Mouse (Mus musculus) embryonic facial prominence, embryonic 10.5 days (tissue): ENCODE data around the gene Tnrc6b. TPM values are rescaled to one million over a fixed set of nuclear protein-coding genes. Genes with fewer than 3 reads are reported as not detected.
"Not testable (repeated sequence)": the region's sequence is repeated elsewhere in the genome, so short reads cannot be mapped to it uniquely, and the experiment has no call there.

Experiments
- DNase-seq: peaks from one replicate; pipeline ENCODE4 v3.0.0-alpha.2; 2017; ENCODE audit warnings: low spot score
- H3K27ac ChIP-seq: fragments of 300-500 bp; sonication (generic); replicated peaks from 2 replicates; pipeline ENCODE4 v1.5.1; 2016; ENCODE audit warnings: mild to moderate bottlenecking
- H3K27me3 ChIP-seq: fragments of 300-500 bp; sonication (generic); replicated peaks from 2 replicates; pipeline ENCODE4 v1.6.1; 2016; ENCODE audit warnings: low read depth, mild to moderate bottlenecking; ENCODE audit not compliant: poor library complexity, severe bottlenecking
- H3K36me3 ChIP-seq: fragments of 300-500 bp; sonication (generic); replicated peaks from 2 replicates; pipeline ENCODE4 v1.6.1; 2016; ENCODE audit warnings: mild to moderate bottlenecking, moderate library complexity
- H3K4me1 ChIP-seq: fragments of 300-500 bp; sonication (generic); 2 replicates; pipeline ENCODE4 v1.6.1; 2016
- H3K4me3 ChIP-seq: fragments of 300-500 bp; sonication (generic); 2 replicates; pipeline ENCODE4 v1.5.1; 2016; ENCODE audit warnings: mild to moderate bottlenecking, moderate library complexity
- H3K9me3 ChIP-seq: fragments of 300-500 bp; sonication (generic); 2 replicates; pipeline ENCODE4 v1.6.1; 2016; ENCODE audit warnings: mild to moderate bottlenecking
- WGBS: fragments of 180-500 bp; shearing (Covaris S2); methylation state at CpG from one replicate; pipeline ENCODE4 v1.1.7; 2016; 5-methylcytosine and 5-hydroxymethylcytosine counted together
- polyA plus RNA-seq: library from polyadenylated mRNA; unstranded; fragments of >200 nt; fragmentation: Nextera tagmentation; extraction: Ambion mirVana; gene quantifications from 2 replicates; pipeline ENCODE4 v1.2.1, GENCODE M21; 2016

The Tnrc6b gene
- polyA plus RNA-seq, 1 experiment from 2014 or later = 46.9 TPM

DNA sequence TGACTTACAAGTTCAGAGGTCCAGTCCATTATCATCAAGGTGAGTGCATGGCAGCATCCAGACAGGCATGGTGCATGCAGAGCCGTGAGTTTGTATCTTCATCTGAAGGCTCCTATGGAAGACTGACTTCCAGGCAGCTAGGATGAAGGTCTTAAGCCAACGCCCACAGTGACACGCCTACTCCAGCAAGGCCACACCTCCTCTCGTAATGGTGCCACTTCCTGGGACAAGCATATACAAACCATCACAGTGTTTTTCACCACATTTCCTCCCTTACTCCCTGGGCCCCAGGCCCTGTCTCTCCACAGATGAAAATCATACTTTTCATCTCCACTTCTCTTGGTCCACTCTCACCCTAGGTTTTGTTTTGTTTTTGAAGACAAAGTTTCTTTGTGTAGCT is 210.7 kb downstream of the Tnrc6b start:
- Histone ChIP-seq H3K36me3 (peaks cover 99% of the 10 kb centered on the region), H3K4me3 (no peak overlapping the region), H3K4me1 (no peaks in the 10 kb centered on the region), H3K27ac (no peak overlapping the region), H3K27me3 (no peaks in the 10 kb centered on the region), H3K9me3 (no peaks in the 10 kb centered on the region)
- WGBS = 86% methylated on average over 4 of the region's 4 CpGs
- no peak for DNase-seq

DNA sequence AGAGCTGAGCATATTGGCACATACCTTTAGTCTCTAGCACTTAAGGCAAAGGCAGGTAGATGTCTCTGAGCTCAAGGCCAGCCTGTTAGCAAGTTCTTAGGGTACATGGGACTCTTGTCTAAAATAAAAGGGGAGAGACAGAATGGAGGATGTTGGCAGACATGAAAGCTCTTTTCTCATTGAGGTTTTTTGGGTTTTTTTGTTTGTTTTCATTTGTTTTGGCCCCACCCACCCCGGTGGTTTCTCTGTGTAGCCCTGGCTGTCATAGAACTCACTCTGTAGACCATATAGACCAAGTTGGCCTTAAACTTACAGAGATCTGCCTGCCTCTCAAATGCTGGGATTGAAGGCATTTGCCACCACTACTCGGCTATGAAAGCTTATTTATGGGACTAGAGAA is 213.1 kb downstream of the Tnrc6b start:
- peaks cover 6% of the 10 kb centered on the region for H3K4me1 ChIP-seq
- no peaks in the 10 kb centered on the region for H3K27me3 ChIP-seq
- no peak for DNase-seq
- peaks cover 97% of the 10 kb centered on the region for H3K36me3 ChIP-seq
- no peaks in the 10 kb centered on the region for H3K9me3 ChIP-seq
- WGBS = 96% methylated on average over 2 of the region's 2 CpGs
- no peak overlapping the region for H3K27ac ChIP-seq
- no peak overlapping the region for H3K4me3 ChIP-seq

DNA sequence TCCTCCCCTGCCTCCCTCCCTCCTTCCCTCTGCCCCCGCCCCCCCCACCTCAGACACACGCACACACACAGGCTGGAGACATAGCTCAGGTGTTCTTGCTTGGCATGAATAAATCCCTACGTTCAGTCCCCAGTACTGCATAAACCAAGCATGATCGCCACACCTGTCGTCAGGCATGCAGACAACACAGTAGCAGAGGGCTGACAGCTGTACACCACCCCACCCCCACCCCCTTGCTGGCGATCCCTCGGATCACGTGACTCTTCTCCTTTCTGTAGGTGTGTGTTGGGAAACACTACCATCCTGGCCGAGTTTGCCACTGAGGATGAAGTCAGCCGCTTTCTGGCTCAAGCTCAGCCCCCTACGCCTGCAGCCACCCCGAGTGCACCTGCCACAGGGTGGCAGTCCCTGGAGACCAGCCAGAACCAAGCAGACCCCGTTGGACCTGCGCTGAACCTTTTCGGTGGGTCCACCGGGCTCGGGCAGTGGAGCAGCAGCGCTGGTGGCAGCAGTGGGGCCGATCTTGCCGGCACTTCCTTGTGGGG is 217.8 kb downstream of the Tnrc6b start:
- Histone ChIP-seq H3K36me3 (peaks cover 75% of the 10 kb centered on the region), H3K4me3 (no peak overlapping the region), H3K27ac (no peak overlapping the region; the same call in 1 of the 2 replicates), H3K27me3 (no peaks in the 10 kb centered on the region), H3K9me3 (no peaks in the 10 kb centered on the region), H3K4me1 (peaks cover 13% of the 10 kb centered on the region)
- 83% methylated on average over 20 of the region's 20 CpGs for WGBS
- DNase-seq = no peak

DNA sequence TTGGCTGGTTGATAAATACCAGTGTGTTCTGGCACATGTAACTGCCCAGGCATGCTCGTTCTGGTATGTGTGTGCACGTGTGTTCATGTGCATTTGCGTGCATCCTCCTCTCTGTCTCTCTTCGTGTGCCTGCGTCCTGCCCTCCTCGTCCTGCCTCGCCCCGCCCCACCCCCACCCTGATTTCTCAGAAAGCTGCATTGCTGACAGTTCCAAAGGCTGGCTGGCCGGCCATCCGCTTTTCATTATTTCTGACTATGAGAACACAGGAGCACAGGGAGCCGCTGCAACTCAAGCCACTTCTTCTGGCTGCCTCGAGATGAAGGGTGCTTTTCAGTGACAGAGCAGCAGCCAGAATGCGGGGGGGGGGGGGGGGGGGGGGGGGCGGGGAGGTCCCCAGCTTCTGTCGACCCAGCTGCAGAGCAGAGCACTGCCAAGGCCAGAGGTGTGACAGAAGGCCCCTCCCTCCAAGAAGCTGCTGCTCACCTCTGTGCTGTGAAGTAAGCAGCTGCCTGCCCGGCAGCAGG is 219.0 kb downstream of the Tnrc6b start:
- H3K27me3 ChIP-seq = no peaks in the 10 kb centered on the region
- 15% methylated on average over 16 of the region's 16 CpGs for WGBS
- peak; percentile 87 for DNase-seq
- H3K4me1 ChIP-seq = peaks cover 13% of the 10 kb centered on the region
- peak overlapping the region; percentile 25; the same call in 1 of the 2 replicates for H3K4me3 ChIP-seq
- H3K36me3 ChIP-seq = peaks cover 75% of the 10 kb centered on the region
- no peaks in the 10 kb centered on the region for H3K9me3 ChIP-seq
- H3K27ac ChIP-seq = peak overlapping the region; percentile 70

DNA sequence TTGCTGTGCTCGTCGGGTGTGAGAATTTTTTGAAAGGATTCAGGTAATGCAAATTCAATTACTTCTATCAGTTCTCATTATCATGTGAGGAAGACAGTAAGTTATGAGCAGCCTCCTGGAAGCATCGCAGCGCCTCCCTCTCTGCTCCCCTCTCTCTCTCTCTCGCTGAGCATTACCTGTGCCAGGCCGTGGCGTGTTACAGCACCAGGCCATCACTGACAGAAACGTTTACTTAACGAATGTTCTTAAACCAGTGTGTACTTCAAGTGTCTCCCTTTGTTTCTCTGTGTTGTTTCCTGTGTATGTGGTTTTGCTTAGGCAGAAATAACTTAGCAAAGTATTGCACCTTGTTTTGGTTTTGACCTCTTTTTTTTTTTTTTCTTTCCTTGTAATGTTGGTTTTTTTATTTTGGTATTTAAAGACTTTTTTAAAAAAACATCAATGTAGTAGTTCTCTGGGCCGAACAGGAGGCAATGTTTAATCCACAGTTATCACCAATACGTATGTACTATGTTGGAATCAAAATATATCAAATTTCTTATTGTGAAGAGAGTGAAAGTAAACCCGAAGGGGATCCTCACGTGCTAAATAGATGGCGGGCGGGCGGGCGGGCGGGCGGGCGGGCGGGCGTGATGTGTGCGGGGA is 219.7 kb downstream of the Tnrc6b start:
- 91% methylated on average over 23 of the region's 23 CpGs for WGBS
- H3K27me3 ChIP-seq, H3K27ac ChIP-seq, H3K4me3 ChIP-seq, DNase-seq, H3K9me3 ChIP-seq: not testable (repeated sequence)
- H3K4me1 ChIP-seq = peaks cover 13% of the 10 kb centered on the region
- peaks cover 76% of the 10 kb centered on the region for H3K36me3 ChIP-seq

DNA sequence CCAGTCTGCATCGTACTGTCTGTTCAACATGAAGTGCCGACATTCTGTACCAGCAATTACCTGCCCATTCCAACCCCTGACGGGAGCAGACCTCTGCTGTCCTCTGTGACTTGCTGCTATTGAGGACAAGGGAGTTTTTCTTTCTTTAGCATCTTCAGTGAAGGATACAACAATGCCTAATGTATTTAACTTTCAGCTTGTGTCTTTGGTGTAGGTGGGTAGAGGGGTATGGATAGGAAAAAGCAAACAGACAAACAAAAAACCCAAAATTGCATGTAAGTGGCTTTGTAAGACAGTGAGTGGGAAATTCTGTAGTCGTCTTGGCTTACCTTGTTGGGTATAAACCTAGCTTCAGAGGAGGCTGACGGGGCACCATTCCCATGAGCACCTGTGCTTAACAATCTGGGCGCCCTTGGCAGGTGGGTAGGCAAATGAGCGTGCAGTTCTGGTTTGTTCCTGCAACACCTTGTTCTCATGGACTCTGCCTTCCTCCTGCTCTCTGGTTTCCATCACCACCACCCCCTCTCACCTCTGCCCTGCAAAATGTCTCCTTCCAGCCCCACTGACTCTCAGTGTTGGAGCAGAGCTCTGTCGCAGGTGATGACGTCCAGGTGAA is 220.3 kb downstream of the Tnrc6b start:
- no peaks in the 10 kb centered on the region for H3K27me3 ChIP-seq
- H3K36me3 ChIP-seq = peaks cover 75% of the 10 kb centered on the region
- no peak overlapping the region for H3K27ac ChIP-seq
- H3K4me3 ChIP-seq = no peak overlapping the region
- WGBS = 89% methylated on average over 9 of the region's 9 CpGs
- no peak for DNase-seq
- H3K9me3 ChIP-seq = no peaks in the 10 kb centered on the region
- peaks cover 13% of the 10 kb centered on the region for H3K4me1 ChIP-seq

DNA sequence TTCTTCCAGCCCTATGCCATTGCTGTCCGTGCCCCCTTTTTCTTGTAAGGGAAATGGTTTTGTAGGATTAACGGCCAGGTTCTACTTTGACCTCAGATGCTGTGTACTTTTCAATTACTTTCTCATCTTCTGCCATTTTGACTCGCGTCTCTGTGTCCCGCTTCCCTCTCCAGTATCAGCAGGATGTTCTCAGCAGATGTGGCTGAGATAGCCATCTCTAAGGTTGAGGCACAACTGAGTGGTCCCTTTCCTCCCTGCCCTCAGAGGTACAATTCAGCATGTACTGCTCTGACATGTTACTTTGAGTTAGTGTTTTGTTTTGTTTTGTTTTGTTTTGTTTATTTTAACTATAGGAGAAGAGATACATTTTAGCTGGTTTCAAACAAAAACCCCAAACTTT is 223.7 kb downstream of the Tnrc6b start:
- no peak for DNase-seq
- Histone ChIP-seq H3K9me3 (no peaks in the 10 kb centered on the region), H3K27ac (no peak overlapping the region), H3K27me3 (no peaks in the 10 kb centered on the region), H3K4me3 (no peak overlapping the region), H3K36me3 (peaks cover 62% of the 10 kb centered on the region), H3K4me1 (peaks cover 7% of the 10 kb centered on the region)
- 91% methylated on average over 5 of the region's 5 CpGs for whole genome bisulfite sequencing

DNA sequence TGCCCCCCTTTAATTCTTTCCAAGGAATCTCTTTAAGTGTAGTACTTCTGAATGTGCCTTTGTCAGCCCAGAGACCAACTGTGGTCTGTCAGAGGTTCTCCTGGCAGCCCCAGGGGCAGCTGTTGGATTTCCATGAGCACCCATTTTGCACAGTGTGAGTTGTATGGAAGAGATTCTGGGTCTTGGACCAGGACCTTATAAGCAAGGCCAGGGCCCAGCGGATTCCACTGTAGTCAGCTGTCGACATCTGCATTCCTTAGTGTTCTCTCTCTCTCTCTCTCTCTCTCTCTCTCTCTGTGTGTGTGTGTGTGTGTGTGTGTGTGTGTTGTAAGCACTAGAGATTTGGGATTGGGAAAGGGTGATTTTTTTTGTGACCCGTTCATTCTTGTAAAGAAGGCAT is 225.6 kb downstream of the Tnrc6b start:
- DNase-seq = no peak
- Histone ChIP-seq H3K4me3 (no peak overlapping the region), H3K27me3 (no peaks in the 10 kb centered on the region), H3K27ac (no peak overlapping the region), H3K4me1 (no peaks in the 10 kb centered on the region), H3K9me3 (no peaks in the 10 kb centered on the region), H3K36me3 (peaks cover 61% of the 10 kb centered on the region)
- 77% methylated on average over 3 of the region's 3 CpGs for WGBS

DNA sequence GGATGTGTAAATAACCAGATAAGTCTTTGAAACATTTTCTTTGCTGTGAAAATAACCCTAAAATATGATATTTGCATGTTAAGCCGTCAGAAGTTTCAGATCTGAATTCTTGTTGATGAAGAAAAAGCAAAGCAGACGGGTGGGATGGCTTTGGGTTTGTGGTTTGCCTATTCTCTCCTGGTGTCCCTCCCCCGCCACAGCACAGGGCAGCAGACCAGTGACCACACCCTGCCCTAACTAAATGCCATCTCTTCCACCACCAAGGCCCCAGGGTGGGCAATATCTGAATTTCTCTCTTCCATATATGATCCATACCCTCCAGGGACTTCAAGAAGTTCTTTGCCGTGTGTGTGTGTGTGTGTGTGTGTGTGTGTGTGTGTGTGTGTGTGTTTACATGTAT is 227.5 kb downstream of the Tnrc6b start:
- Histone ChIP-seq H3K27me3 (no peaks in the 10 kb centered on the region), H3K4me1 (no peaks in the 10 kb centered on the region), H3K4me3 (no peak overlapping the region), H3K36me3 (peaks cover 55% of the 10 kb centered on the region), H3K27ac (no peak overlapping the region), H3K9me3 (no peaks in the 10 kb centered on the region)
- DNase-seq = no peak
- WGBS = 84% methylated on average over 4 of the region's 4 CpGs

DNA sequence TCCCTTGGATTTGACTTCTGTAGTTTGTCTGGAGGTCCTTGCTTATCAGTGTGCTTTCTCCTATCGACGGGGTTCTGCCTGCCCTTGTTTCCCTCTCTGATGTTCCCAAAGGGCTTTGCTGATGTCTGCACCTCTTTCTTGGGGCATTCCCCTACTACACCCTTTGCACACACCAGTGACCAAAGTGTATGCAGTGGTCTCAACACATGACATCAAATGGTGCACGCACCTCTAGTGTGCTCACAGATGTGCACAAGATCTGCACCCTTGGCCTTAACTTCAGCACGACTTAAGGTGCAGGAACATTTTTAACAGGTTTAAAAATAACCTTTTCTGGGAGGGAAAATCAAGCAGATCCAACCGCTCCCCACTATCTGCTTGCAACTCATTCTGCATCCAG is 228.3 kb downstream of the Tnrc6b start:
- H3K4me1 ChIP-seq = no peaks in the 10 kb centered on the region
- H3K36me3 ChIP-seq = peaks cover 47% of the 10 kb centered on the region
- no peaks in the 10 kb centered on the region for H3K9me3 ChIP-seq
- no peak overlapping the region for H3K4me3 ChIP-seq
- 90% methylated on average over 5 of the region's 5 CpGs for WGBS
- H3K27ac ChIP-seq = no peak overlapping the region
- no peaks in the 10 kb centered on the region for H3K27me3 ChIP-seq
- DNase-seq = no peak

DNA sequence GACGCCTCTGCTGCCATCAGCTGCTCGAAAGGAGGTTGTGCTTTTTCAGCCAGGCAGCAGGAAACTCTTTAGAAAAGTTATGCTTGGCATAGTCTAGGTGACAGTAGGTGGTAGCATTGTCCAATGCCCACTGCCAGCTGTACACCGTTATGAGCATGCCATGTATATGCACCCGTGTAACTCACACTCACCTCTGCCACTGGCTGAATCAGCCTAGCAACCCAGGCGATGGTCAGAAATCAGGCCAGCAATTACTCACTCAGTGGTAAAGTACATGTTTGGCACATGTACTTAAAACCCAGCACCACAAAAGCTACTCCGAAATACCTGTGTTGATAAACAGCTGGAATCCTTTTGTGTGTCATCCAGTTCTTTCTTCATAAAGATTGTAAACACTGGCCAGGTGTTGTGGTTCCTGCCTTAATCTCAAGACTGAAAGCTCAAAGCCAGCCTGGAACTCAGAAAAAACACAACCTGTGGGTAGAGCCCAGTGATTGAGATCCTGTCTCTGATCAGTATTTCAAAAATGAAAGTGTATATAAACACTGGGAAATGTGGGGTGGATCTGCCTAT is 230.4 kb downstream of the Tnrc6b start:
- 91% methylated on average over 6 of the region's 6 CpGs for WGBS
- H3K27ac ChIP-seq = no peak overlapping the region
- no peaks in the 10 kb centered on the region for H3K27me3 ChIP-seq
- no peaks in the 10 kb centered on the region for H3K4me1 ChIP-seq
- no peak for DNase-seq
- no peaks in the 10 kb centered on the region for H3K9me3 ChIP-seq
- no peak overlapping the region for H3K4me3 ChIP-seq
- H3K36me3 ChIP-seq = peaks cover 28% of the 10 kb centered on the region

DNA sequence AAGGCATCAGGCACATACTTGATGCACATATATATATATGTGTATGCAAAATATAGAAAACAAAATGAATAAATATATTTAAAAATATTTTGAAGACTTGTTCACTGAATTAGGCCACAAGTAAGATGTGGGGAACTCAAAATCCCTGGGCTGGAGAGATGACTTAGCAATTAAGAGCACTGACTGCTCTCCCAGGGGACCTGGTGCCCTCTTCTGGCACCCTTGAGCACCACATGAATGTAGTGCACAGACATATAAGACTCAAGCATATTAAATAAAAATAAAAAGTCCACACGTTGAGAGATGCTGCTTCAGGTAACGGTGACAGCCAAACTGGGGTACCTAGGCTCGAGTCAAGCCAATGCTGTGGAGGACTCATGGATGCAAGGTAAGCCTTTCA is 234.7 kb downstream of the Tnrc6b start:
- WGBS = 64% methylated on average over 3 of the region's 3 CpGs
- Histone ChIP-seq H3K4me3 (no peak overlapping the region), H3K27ac (no peak overlapping the region), H3K9me3 (no peaks in the 10 kb centered on the region), H3K27me3 (no peaks in the 10 kb centered on the region), H3K4me1 (peaks cover 14% of the 10 kb centered on the region), H3K36me3 (peaks cover 26% of the 10 kb centered on the region)
- no peak for DNase-seq
